Mouse (Mus musculus) MEL (cell line): ENCODE measurements around the gene Sox30. TPM values are rescaled to one million over a fixed set of nuclear protein-coding genes. Genes with fewer than 3 reads are reported as not detected.

Source experiments
- DNase-seq: peaks from one replicate; pipeline ENCODE4 v3.0.0; 2011; ENCODE audit warnings: low read depth, low spot score
- H3K27ac ChIP-seq: 2 replicates; pipeline ENCODE4 v1.5.1; 2012; ENCODE audit warnings: low read depth, mild to moderate bottlenecking, control low read depth, low read length, moderate library complexity; ENCODE audit not compliant: control insufficient read depth
- H3K27me3 ChIP-seq, 2 experiments: fragments of 150-350 bp in 1 of 2; sonication (generic) in 1 of 2; 2 replicates each; pipeline ENCODE4 v1.6.1; 2012; ENCODE audit warnings: low read length in 2 of 2, mild to moderate bottlenecking in 2 of 2, improper control_type of control experiment in 1 of 2, moderate library complexity in 1 of 2; ENCODE audit not compliant: insufficient read depth in 2 of 2, control insufficient read depth in 1 of 2
- H3K36me3 ChIP-seq, 2 experiments: 2 replicates each; pipeline ENCODE4 v1.6.1; 2012 to 2014; ENCODE audit warnings: low read length in 2 of 2, improper control_type of control experiment in 1 of 2, inconsistent platforms in 1 of 2, mild to moderate bottlenecking in 1 of 2; ENCODE audit not compliant: insufficient read depth in 2 of 2, control insufficient read depth in 1 of 2
- H3K4me1 ChIP-seq, 2 experiments: fragments of 150-350 bp in 1 of 2; sonication (generic) in 1 of 2; 2 replicates each; pipeline ENCODE4 v1.6.1; 2012; ENCODE audit warnings: low read length in 2 of 2, improper control_type of control experiment in 1 of 2, mild to moderate bottlenecking in 1 of 2; ENCODE audit not compliant: insufficient read depth in 2 of 2, control insufficient read depth in 1 of 2
- H3K4me3 ChIP-seq, 2 experiments: fragments of 150-350 bp in 1 of 2; sonication (generic) in 1 of 2; 2 replicates each; pipeline ENCODE4 v1.5.1; 2012; ENCODE audit warnings: low read depth in 2 of 2, low read length in 2 of 2, mild to moderate bottlenecking in 2 of 2, moderate library complexity in 2 of 2, control low read depth in 1 of 2, improper control_type of control experiment in 1 of 2; ENCODE audit not compliant: control insufficient read depth in 1 of 2, insufficient read depth in 1 of 2
- H3K79me2 ChIP-seq: 2 replicates; pipeline ENCODE4 v1.6.1; 2012; ENCODE audit warnings: mild to moderate bottlenecking, low read length, moderate library complexity; ENCODE audit not compliant: control insufficient read depth, poor library complexity, insufficient read depth
- H3K9ac ChIP-seq: 2 replicates; pipeline ENCODE4 v1.6.1; 2012; ENCODE audit warnings: low read depth, mild to moderate bottlenecking, control low read depth, low read length, moderate library complexity; ENCODE audit not compliant: control insufficient read depth, poor library complexity, severe bottlenecking
- H3K9me3 ChIP-seq: fragments of 150-350 bp; sonication (generic); replicated peaks from 2 replicates; pipeline ENCODE4 v1.6.1; 2012; ENCODE audit warnings: mild to moderate bottlenecking, low read length, improper control_type of control experiment, moderate library complexity; ENCODE audit not compliant: insufficient read depth
- CHD1 ChIP-seq: IDR thresholded peaks from 2 replicates; pipeline ENCODE4 v1.6.1; 2012; ENCODE audit warnings: low read depth, mild to moderate bottlenecking, inconsistent platforms, low read length, improper control_type of control experiment
- CTCF ChIP-seq, 3 experiments: IDR thresholded peaks in 2 of 3; conservative IDR thresholded peaks in 1 of 3; 2 replicates each; pipeline ENCODE4 v1.5.1; 2011 to 2012; ENCODE audit warnings: low read length in 3 of 3, low read depth in 2 of 3, mild to moderate bottlenecking in 2 of 3, improper control_type of control experiment in 1 of 3, inconsistent platforms in 1 of 3, mixed read lengths in 1 of 3, moderate library complexity in 1 of 3; ENCODE audit not compliant: control insufficient read depth in 1 of 3, insufficient read depth in 1 of 3, poor library complexity in 1 of 3, severe bottlenecking in 1 of 3
- E2F4 ChIP-seq: IDR thresholded peaks from 2 replicates; pipeline ENCODE4 v1.6.1; 2011; ENCODE audit warnings: low read depth, low read length, improper control_type of control experiment, borderline replicate concordance
- ELF1 ChIP-seq: IDR thresholded peaks from 2 replicates; pipeline ENCODE4 v1.6.1; 2014; ENCODE audit warnings: low read depth, mild to moderate bottlenecking, inconsistent platforms, low read length, improper control_type of control experiment, moderate library complexity
- EP300 ChIP-seq, 2 experiments: IDR thresholded peaks; 2 replicates each; pipeline ENCODE4 v1.6.1; 2011; ENCODE audit warnings: improper control_type of control experiment in 2 of 2, low read length in 2 of 2, low read depth in 1 of 2, mild to moderate bottlenecking in 1 of 2
- ETS1 ChIP-seq: IDR thresholded peaks from 2 replicates; pipeline ENCODE4 v1.6.1; 2012; ENCODE audit warnings: low read depth, mild to moderate bottlenecking, inconsistent platforms, low read length, improper control_type of control experiment, moderate library complexity
- GABPA ChIP-seq: IDR thresholded peaks from 2 replicates; pipeline ENCODE4 v1.6.1; 2012; ENCODE audit warnings: low read depth, mild to moderate bottlenecking, inconsistent platforms, low read length, improper control_type of control experiment, moderate library complexity
- GATA1 ChIP-seq: IDR thresholded peaks from 2 replicates; pipeline ENCODE4 v1.6.1; 2011; ENCODE audit warnings: low read depth, low read length, improper control_type of control experiment
- KAT2A ChIP-seq: conservative IDR thresholded peaks from 2 replicates; pipeline ENCODE4 v1.6.1; 2012; ENCODE audit warnings: low read depth, low read length, improper control_type of control experiment, inconsistent platforms
- MAX ChIP-seq: IDR thresholded peaks from 2 replicates; pipeline ENCODE4 v1.6.1; 2011; ENCODE audit warnings: low read length, improper control_type of control experiment
- MEF2A ChIP-seq: IDR thresholded peaks from 2 replicates; pipeline ENCODE4 v1.6.1; 2014; ENCODE audit warnings: low read depth, mild to moderate bottlenecking, inconsistent platforms, low read length, improper control_type of control experiment; ENCODE audit not compliant: poor library complexity, insufficient replicate concordance, severe bottlenecking; ENCODE audit errors: extremely low read depth
- NELFE ChIP-seq: IDR thresholded peaks from 2 replicates; pipeline ENCODE4 v1.6.1; 2011; ENCODE audit warnings: low read depth, low read length, improper control_type of control experiment
- NRF1 ChIP-seq: IDR thresholded peaks from 2 replicates; pipeline ENCODE4 v1.6.1; 2014; ENCODE audit warnings: low read depth, mild to moderate bottlenecking, inconsistent platforms, low read length, improper control_type of control experiment, moderate library complexity; ENCODE audit not compliant: poor library complexity, insufficient read depth, severe bottlenecking
- POLR2A ChIP-seq, 2 experiments: IDR thresholded peaks; 2 replicates each; pipeline ENCODE4 v1.6.1; 2011 to 2012; ENCODE audit warnings: low read length in 2 of 2, mild to moderate bottlenecking in 2 of 2, control low read depth in 1 of 2, improper control_type of control experiment in 1 of 2, low read depth in 1 of 2, moderate library complexity in 1 of 2; ENCODE audit not compliant: control insufficient read depth in 1 of 2, insufficient read depth in 1 of 2, poor library complexity in 1 of 2
- POLR2AphosphoS2 ChIP-seq: IDR thresholded peaks from 2 replicates; pipeline ENCODE4 v1.6.1; 2011; ENCODE audit warnings: low read length, improper control_type of control experiment
- RCOR1 ChIP-seq: IDR thresholded peaks from 2 replicates; pipeline ENCODE4 v1.6.1; 2012; ENCODE audit warnings: low read depth, mild to moderate bottlenecking, inconsistent platforms, low read length, improper control_type of control experiment
- SIN3A ChIP-seq: IDR thresholded peaks from 2 replicates; pipeline ENCODE4 v1.6.1; 2012; ENCODE audit warnings: low read length, improper control_type of control experiment, inconsistent platforms
- SMC3 ChIP-seq: IDR thresholded peaks from 2 replicates; pipeline ENCODE4 v1.6.1; 2011; ENCODE audit warnings: low read depth, low read length, improper control_type of control experiment
- TAL1 ChIP-seq: IDR thresholded peaks from 2 replicates; pipeline ENCODE4 v1.6.1; 2012; ENCODE audit warnings: mild to moderate bottlenecking, inconsistent platforms, low read length, moderate library complexity, mixed read lengths
- TBP ChIP-seq: IDR thresholded peaks from 2 replicates; pipeline ENCODE4 v1.8.0; 2011; ENCODE audit warnings: low read depth, low read length, improper control_type of control experiment
- TCF12 ChIP-seq: IDR thresholded peaks from 2 replicates; pipeline ENCODE4 v1.6.1; 2014; ENCODE audit warnings: low read depth, mild to moderate bottlenecking, inconsistent platforms, low read length, improper control_type of control experiment, moderate library complexity
- UBTF ChIP-seq: IDR thresholded peaks from 2 replicates; pipeline ENCODE4 v1.6.1; 2012; ENCODE audit warnings: low read depth, mild to moderate bottlenecking, inconsistent platforms, low read length, improper control_type of control experiment, moderate library complexity, borderline replicate concordance; ENCODE audit not compliant: insufficient read depth
- USF2 ChIP-seq, 2 experiments: IDR thresholded peaks; 2 replicates each; pipeline ENCODE4 v1.6.1; 2011 to 2012; ENCODE audit warnings: improper control_type of control experiment in 2 of 2, low read length in 2 of 2, borderline replicate concordance in 1 of 2, inconsistent platforms in 1 of 2, low read depth in 1 of 2, mild to moderate bottlenecking in 1 of 2; ENCODE audit not compliant: insufficient read depth in 1 of 2
- ZMIZ1 ChIP-seq: IDR thresholded peaks from 2 replicates; pipeline ENCODE4 v1.6.1; 2012; ENCODE audit warnings: low read depth, mild to moderate bottlenecking, inconsistent platforms, low read length, improper control_type of control experiment, moderate library complexity
- polyA plus RNA-seq, 2 experiments: library from polyadenylated mRNA; stranded (reverse) in 1 of 2; unstranded in 1 of 2; fragments of >175 nt in 1 of 2; fragments of >200 nt in 1 of 2; gene quantifications; 2 replicates each; pipeline versions ENCODE4 v1.2.1 to v1.2.4; 2012; ENCODE audit warnings: low replicate concordance in 2 of 2, low read depth in 1 of 2; ENCODE audit not compliant: insufficient read length in 2 of 2, insufficient read depth in 1 of 2, missing spikeins in 1 of 2
- total RNA-seq: library from RNA; depleted of rRNA; stranded (reverse); fragments of 300-350 nt; gene quantifications from 2 replicates; pipeline ENCODE4 v1.2.3, GENCODE M21; 2012

The Sox30 gene
- total and polyA plus RNA-seq, 3 experiments: not detected

GRCm38 (mm10) chr11:45944643-45945156 lies 35.4 kb upstream of the Sox30 start, which contains the start of gene Lsm11 (continued):
- no peak for TF ChIP-seq UBTF
- peak; percentile 68 for TF ChIP-seq SMC3
- TF ChIP-seq CTCF (IDR thresholded peaks at IDR 0.05 in 2 of 3, conservative IDR thresholded peaks at IDR 0.05 in 1 of 3; ENCODE audit: control insufficient read depth in 1 of 3, insufficient read depth in 1 of 3, low read depth in 2 of 3, low read length in 3 of 3, poor library complexity in 1 of 3, severe bottlenecking in 1 of 3): peak; percentile 94 to 100 (median 100)
- TF ChIP-seq KAT2A: no peak; the same call in 1 of the 2 replicates
- 0 out of 2 replicates have a peak, but pooled peaks have one; percentile 13 for TF ChIP-seq RCOR1
- TF ChIP-seq SIN3A: peak; percentile 81
- TF ChIP-seq E2F4: no peak
- peak; percentile 82 for TF ChIP-seq NELFE
- peak; percentile 46; the same call in 1 of the 2 replicates for TF ChIP-seq TCF12
- TF ChIP-seq POLR2A (IDR thresholded peaks at IDR 0.05; ENCODE audit: control insufficient read depth in 1 of 2, insufficient read depth in 1 of 2, low read depth in 1 of 2, low read length in 2 of 2, poor library complexity in 1 of 2): peak; percentile 76 to 78; a peak in 2 of 4 replicates
- TF ChIP-seq GATA1: no peak
- peak; percentile 46; the same call in 1 of the 2 replicates for TF ChIP-seq ETS1
- no peak for TF ChIP-seq ELF1
- peak; percentile 28; the same call in 1 of the 2 replicates for TF ChIP-seq MEF2A
- TF ChIP-seq ZMIZ1: peak; percentile 55; the same call in 1 of the 2 replicates
- no peak for TF ChIP-seq GABPA
- TF ChIP-seq TBP: peak; percentile 68
- no peak for TF ChIP-seq CHD1
- TF ChIP-seq USF2 (IDR thresholded peaks at IDR 0.05; ENCODE audit: borderline replicate concordance in 1 of 2, insufficient read depth in 1 of 2, low read depth in 1 of 2, low read length in 2 of 2): no peak
- 0 out of 4 replicates have a peak, but pooled peaks of 1 of the 2 experiments have one; percentile 40 for TF ChIP-seq EP300 (IDR thresholded peaks at IDR 0.05; ENCODE audit: low read depth in 1 of 2, low read length in 2 of 2)
- TF ChIP-seq TAL1: no peak
- TF ChIP-seq NRF1: peak; percentile 93
- TF ChIP-seq POLR2AphosphoS2: no peak; the same call in 1 of the 2 replicates
- TF ChIP-seq MAX: peak; percentile 35

- no peaks in the 10 kb centered on the region for H3K9me3 ChIP-seq
- no peak overlapping the region for H3K9ac ChIP-seq
- no peak overlapping the region for H3K27ac ChIP-seq
- peaks cover 2 to 11% of the 10 kb centered on the region in 2 experiments for H3K4me1 ChIP-seq
- H3K4me3 ChIP-seq: no peak overlapping the region
- peaks cover 23% of the 10 kb centered on the region for H3K79me2 ChIP-seq
- no peak for DNase-seq
- peaks cover 3 to 17% of the 10 kb centered on the region in 2 experiments; a peak in 3 of 4 replicates for H3K36me3 ChIP-seq
- no peak for TF ChIP-seq USF2 (IDR thresholded peaks at IDR 0.05; ENCODE audit: borderline replicate concordance in 1 of 2, insufficient read depth in 1 of 2, low read depth in 1 of 2, low read length in 2 of 2)
- no peaks in the 10 kb centered on the region for H3K27me3 ChIP-seq
Measured at GRCm38 (mm10) chr11:45946796-45947195, 33.3 kb upstream of the Sox30 start.
